In the genomic region with DNA sequence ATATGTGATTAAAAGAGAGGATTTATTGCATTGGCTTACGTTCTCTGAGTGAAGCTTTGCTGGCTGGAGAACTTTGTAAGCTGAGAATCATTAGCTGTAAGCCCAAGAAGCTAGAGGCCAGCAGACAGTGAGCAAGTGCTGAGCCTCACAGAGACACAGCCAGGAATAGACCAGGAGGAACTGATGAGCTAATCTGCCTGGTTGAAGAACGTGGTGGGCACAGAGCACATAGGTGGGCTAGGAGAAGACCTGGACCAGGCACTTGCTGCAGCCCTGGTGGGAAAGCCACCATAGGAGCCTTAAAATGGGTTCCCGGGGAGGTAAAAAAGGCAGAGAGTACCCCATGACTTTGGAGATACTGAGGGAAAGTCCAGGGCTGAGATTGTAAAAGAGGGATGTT, we compare ENCODE assay signal across 17 mouse cellular contexts.
"Had no signal": no experiment of that assay in that cellular context is flagged by ENCODE, and none has a peak within 500 bp of the region (broad histone marks: within the 10 kb centered on the region; RNA-seq: fewer than 3 reads in every experiment).

No protein-coding gene starts in this region.

- H3K27ac ChIP-seq: kidney, embryonic 15.5 days; layer of hippocampus, adult 2 months; limb, embryonic 15.5 days; liver, embryonic 12.5 days; midbrain, embryonic 12.5 days; neural tube, embryonic 15.5 days had no signal

- H3K27me3 ChIP-seq: kidney, embryonic 15.5 days; limb, embryonic 15.5 days; liver, embryonic 12.5 days; neural tube, embryonic 15.5 days had no signal

- DNase-seq: kidney, adult 2 months; kidney, postnatal 14 days; layer of hippocampus, postnatal 36 days; lung, embryonic 14.5 days; lung, postnatal 10 days; lung, postnatal 4 days; spleen, adult 18-20 months; thymus, adult 18-20 months; thymus, postnatal 14 days had no signal

- H3K9ac ChIP-seq: kidney, embryonic 15.5 days; limb, embryonic 15.5 days; liver, embryonic 12.5 days; lung, embryonic 14.5 days; midbrain, embryonic 12.5 days; neural tube, embryonic 15.5 days had no signal

- ATAC-seq: liver, embryonic 12.5 days had no signal

- H3K4me1 ChIP-seq: kidney, embryonic 15.5 days; liver, embryonic 12.5 days; midbrain, embryonic 12.5 days; neural tube, embryonic 15.5 days had no signal

- H3K4me2 ChIP-seq: kidney, embryonic 15.5 days; limb, embryonic 15.5 days; liver, embryonic 12.5 days; lung, embryonic 14.5 days; midbrain, embryonic 12.5 days; neural tube, embryonic 15.5 days had no signal

- H3K36me3 ChIP-seq: kidney, embryonic 15.5 days; limb, embryonic 15.5 days; liver, embryonic 12.5 days; midbrain, embryonic 12.5 days; neural tube, embryonic 15.5 days had no signal

- H3K4me3 ChIP-seq: kidney, embryonic 15.5 days; layer of hippocampus, adult 2 months; limb, embryonic 15.5 days; liver, embryonic 12.5 days; megakaryocyte, embryonic 14.5 days; midbrain, embryonic 12.5 days; myocyte; neural tube, embryonic 15.5 days had no signal

- H3K9me3 ChIP-seq: kidney, embryonic 15.5 days; limb, embryonic 15.5 days; liver, embryonic 12.5 days; megakaryocyte, embryonic 14.5 days; midbrain, embryonic 12.5 days; neural tube, embryonic 15.5 days had no signal
